Mouse (Mus musculus) hindbrain, postnatal 0 days (tissue): Measurements from ENCODE around the gene Cops4. TPM values are rescaled to one million over a fixed set of nuclear protein-coding genes. Genes with fewer than 3 reads are reported as not detected.
A peak's percentile ranks its signal among the peaks of the same experiment; 100 is the strongest.

ENCODE experiments used
- ATAC-seq: fragments of 200-750 bp; cut with Nextera tagmentation; 2 replicates; pipeline ENCODE4 v1.8.0; 2017; ENCODE audit warnings: mild to moderate bottlenecking, moderate TSS enrichment, moderate library complexity
- DNase-seq: peaks from one replicate; pipeline ENCODE4 v3.0.0-alpha.2; 2015; ENCODE audit warnings: low spot score
- H3K27ac ChIP-seq: fragments of 300-500 bp; sonication (generic); 2 replicates; pipeline ENCODE4 v1.5.1; 2014; ENCODE audit warnings: mild to moderate bottlenecking
- H3K27me3 ChIP-seq: fragments of 300-500 bp; sonication (generic); 2 replicates; pipeline ENCODE4 v1.6.1; 2014; ENCODE audit warnings: low read length, mixed read lengths; ENCODE audit not compliant: insufficient read depth
- H3K36me3 ChIP-seq: fragments of 300-500 bp; sonication (generic); 2 replicates; pipeline ENCODE4 v1.6.1; 2014; ENCODE audit warnings: low read length, mixed read lengths; ENCODE audit not compliant: insufficient read depth
- H3K4me1 ChIP-seq: fragments of 300-500 bp; sonication (generic); 2 replicates; pipeline ENCODE4 v1.6.1; 2014; ENCODE audit warnings: antibody characterized with exemption, low read length, mixed read lengths; ENCODE audit not compliant: insufficient read depth
- H3K4me2 ChIP-seq: fragments of 300-500 bp; sonication (generic); 2 replicates; pipeline ENCODE4 v1.6.1; 2014; ENCODE audit warnings: low read depth, mild to moderate bottlenecking, low read length, moderate library complexity, mixed read lengths
- H3K4me3 ChIP-seq: fragments of 300-500 bp; sonication (generic); 2 replicates; pipeline ENCODE4 v1.5.1; 2014; ENCODE audit warnings: low read length
- H3K9ac ChIP-seq: fragments of 300-500 bp; sonication (generic); replicated peaks from 2 replicates; pipeline ENCODE4 v1.6.1; 2014; ENCODE audit warnings: mild to moderate bottlenecking, low read length, moderate library complexity, mixed read lengths
- H3K9me3 ChIP-seq: fragments of 300-500 bp; sonication (generic); 2 replicates; pipeline ENCODE4 v1.6.1; 2016; ENCODE audit warnings: low read length, mixed read lengths
- CTCF ChIP-seq: IDR thresholded peaks from 2 replicates; pipeline ENCODE4 v1.5.1; 2016; ENCODE audit warnings: antibody characterized with exemption, control low read depth, low read depth
- WGBS: fragments of 180-500 bp; shearing (Covaris S2); extraction: QIAGEN DNeasy Blood & Tissue Kit; methylation state at CpG from one replicate; pipeline ENCODE4 v1.1.7; 2014; 5-methylcytosine and 5-hydroxymethylcytosine counted together
- polyA plus RNA-seq: library from polyadenylated mRNA; unstranded; fragments of >200 nt; fragmentation: Nextera tagmentation; extraction: Ambion mirVana; gene quantifications from 2 replicates; pipeline ENCODE4 v1.2.1, GENCODE M21; 2015
- total RNA-seq: library from RNA; depleted of rRNA; stranded (reverse); fragments of >200 nt; gene quantifications from 2 replicates; pipeline ENCODE4 v1.2.3, GENCODE M21; 2014

The Cops4 gene
- total and polyA plus RNA-seq, 2 experiments from 2014 or later, result 97.5 to 169 TPM

- Histone ChIP-seq H3K4me3 (no peak overlapping the region), H3K27ac (no peak overlapping the region), H3K9ac (no peak overlapping the region), H3K4me2 (no peak overlapping the region), H3K27me3 (no peaks in the 10 kb centered on the region), H3K9me3 (no peaks in the 10 kb centered on the region), H3K4me1 (no peaks in the 10 kb centered on the region), H3K36me3 (peaks cover 26% of the 10 kb centered on the region)
- no peak for TF ChIP-seq CTCF
- 81% methylated on average over 7 of the region's 7 CpGs for WGBS
- no peak for DNase-seq
- ATAC-seq, result no peak
These were observed 8.1 kb downstream of the Cops4 start for GRCm38 (mm10) chr5:100526164-100526563.

- peaks cover 41% of the 10 kb centered on the region for H3K36me3 ChIP-seq
- DNase-seq (no peak), ATAC-seq (no peak)
- WGBS, result 83% methylated on average over 7 of the region's 7 CpGs
- no peaks in the 10 kb centered on the region for H3K9me3 ChIP-seq
- no peaks in the 10 kb centered on the region for H3K4me1 ChIP-seq
- no peaks in the 10 kb centered on the region for H3K27me3 ChIP-seq
- no peak overlapping the region for H3K9ac ChIP-seq
- H3K4me3 ChIP-seq, result no peak overlapping the region
- H3K4me2 ChIP-seq, result no peak overlapping the region
- H3K27ac ChIP-seq, result no peak overlapping the region
- no peak for TF ChIP-seq CTCF
These were observed 17.7 kb downstream of the Cops4 start for GRCm38 (mm10) chr5:100535826-100536225.

GRCm38 (mm10) chr5:100536638-100537037 is 18.5 kb downstream of the Cops4 start:
- Histone ChIP-seq H3K9me3 (no peaks in the 10 kb centered on the region), H3K4me1 (no peaks in the 10 kb centered on the region), H3K27me3 (no peaks in the 10 kb centered on the region), H3K4me2 (no peak overlapping the region), H3K27ac (no peak overlapping the region), H3K36me3 (peaks cover 34% of the 10 kb centered on the region; the same call in 1 of the 2 replicates), H3K4me3 (no peak overlapping the region), H3K9ac (no peak overlapping the region)
- ATAC-seq (no peak), DNase-seq (peak; percentile 55)
- 88% methylated on average over 3 of the region's 3 CpGs for WGBS
- peak; percentile 76 for TF ChIP-seq CTCF

- no peaks in the 10 kb centered on the region for H3K4me1 ChIP-seq
- peak; percentile 54 for TF ChIP-seq CTCF
- H3K36me3 ChIP-seq, result peaks cover 53% of the 10 kb centered on the region; the same call in 1 of the 2 replicates
- no peaks in the 10 kb centered on the region for H3K9me3 ChIP-seq
- H3K4me2 ChIP-seq, result no peak overlapping the region
- WGBS, result 87% methylated on average over 6 of the region's 6 CpGs
- no peak overlapping the region for H3K4me3 ChIP-seq
- no peak overlapping the region for H3K27ac ChIP-seq
- ATAC-seq, result no peak
- peak; percentile 26 for DNase-seq
- H3K27me3 ChIP-seq, result no peaks in the 10 kb centered on the region
- H3K9ac ChIP-seq, result no peak overlapping the region
These were observed 28.4 kb downstream of the Cops4 start for GRCm38 (mm10) chr5:100546294-100547080.

- H3K27ac ChIP-seq, result no peak overlapping the region
- WGBS, result 96% methylated on average over 2 of the region's 2 CpGs
- no peaks in the 10 kb centered on the region for H3K4me1 ChIP-seq
- peaks cover 48% of the 10 kb centered on the region; the same call in 1 of the 2 replicates for H3K36me3 ChIP-seq
- H3K27me3 ChIP-seq, result no peaks in the 10 kb centered on the region
- ATAC-seq, result no peak
- no peak for DNase-seq
- H3K4me2 ChIP-seq, result no peak overlapping the region
- no peaks in the 10 kb centered on the region for H3K9me3 ChIP-seq
- no peak overlapping the region for H3K9ac ChIP-seq
- TF ChIP-seq CTCF, result no peak
- no peak overlapping the region for H3K4me3 ChIP-seq
These were observed 30.1 kb downstream of the Cops4 start for GRCm38 (mm10) chr5:100548236-100548635.

- no peak overlapping the region for H3K27ac ChIP-seq
- ATAC-seq (no peak), DNase-seq (no peak)
- no peaks in the 10 kb centered on the region for H3K4me1 ChIP-seq
- H3K4me3 ChIP-seq, result no peak overlapping the region
- 96% methylated on average over 4 of the region's 4 CpGs for WGBS
- peaks cover 37% of the 10 kb centered on the region; the same call in 1 of the 2 replicates for H3K36me3 ChIP-seq
- no peak for TF ChIP-seq CTCF
- no peaks in the 10 kb centered on the region for H3K27me3 ChIP-seq
- H3K9me3 ChIP-seq, result no peaks in the 10 kb centered on the region
- no peak overlapping the region for H3K9ac ChIP-seq
- no peak overlapping the region for H3K4me2 ChIP-seq
These were observed 31.2 kb downstream of the Cops4 start for GRCm38 (mm10) chr5:100549311-100549710.

- Histone ChIP-seq H3K27me3 (no peaks in the 10 kb centered on the region), H3K9ac (no peak overlapping the region), H3K4me3 (no peak overlapping the region), H3K4me2 (no peak overlapping the region), H3K27ac (no peak overlapping the region), H3K36me3 (peaks cover 31% of the 10 kb centered on the region; the same call in 1 of the 2 replicates), H3K4me1 (no peaks in the 10 kb centered on the region), H3K9me3 (no peaks in the 10 kb centered on the region)
- ATAC-seq (no peak), DNase-seq (no peak)
- TF ChIP-seq CTCF, result no peak
- 94% methylated on average over 1 of the region's 1 CpGs for WGBS
These were observed 32.0 kb downstream of the Cops4 start for GRCm38 (mm10) chr5:100550151-100550550.
